24 mouse cellular contexts compared by ENCODE assay signal in genomic region chr2:158119145-158119544, GRCm38 (mm10).
"Had no signal": no experiment of that assay in that cellular context is flagged by ENCODE, and none has a peak within 500 bp of the region (broad histone marks: within the 10 kb centered on the region; RNA-seq: fewer than 3 reads in every experiment).

No protein-coding gene starts in this region.

- H3K9ac ChIP-seq: heart, embryonic 12.5 days; hindbrain, embryonic 14.5 days; intestine, embryonic 15.5 days; kidney, embryonic 15.5 days; limb, embryonic 12.5 days had no signal

- H3K9me3 ChIP-seq: heart, embryonic 10.5 days; heart, embryonic 12.5 days; intestine, embryonic 15.5 days; kidney, embryonic 15.5 days; limb, embryonic 10.5 days; limb, embryonic 12.5 days had no signal

- H3K4me2 ChIP-seq: heart, embryonic 12.5 days; hindbrain, embryonic 14.5 days; intestine, embryonic 15.5 days; kidney, embryonic 15.5 days; limb, embryonic 12.5 days had no signal

- H3K4me3 ChIP-seq: gastrocnemius, adult 2 months; heart, embryonic 10.5 days; heart, embryonic 12.5 days; intestine, embryonic 15.5 days; kidney, embryonic 15.5 days; left cerebral cortex, adult 2 months; limb, embryonic 10.5 days; limb, embryonic 12.5 days had no signal

- ATAC-seq: forebrain, embryonic 16.5 days; hindbrain, embryonic 16.5 days; inflammation-experienced regulatory T-cells, adult 6 months; intestine, embryonic 15.5 days; intestine, postnatal 0 days had no signal

- H3K36me3 ChIP-seq: limb, embryonic 10.5 days; limb, embryonic 12.5 days had no signal

- H3K27ac ChIP-seq: gastrocnemius, adult 2 months; hindbrain, embryonic 14.5 days; intestine, embryonic 15.5 days; kidney, embryonic 15.5 days; kidney, postnatal 0 days; left cerebral cortex, adult 2 months; limb, embryonic 10.5 days; limb, embryonic 12.5 days had no signal

- DNase-seq: gastrocnemius, adult 2 months; gastrocnemius, postnatal 10 days; gastrocnemius, postnatal 25 days; heart, adult 18-20 months; heart, postnatal 10 days; heart, postnatal 4 days; kidney, adult 2 months; kidney, adult 9 months; kidney, postnatal 14 days; kidney, postnatal 36 days; layer of hippocampus, adult 9-11 months had no signal

- H3K27me3 ChIP-seq: heart, embryonic 12.5 days; intestine, embryonic 15.5 days; kidney, embryonic 15.5 days; limb, embryonic 12.5 days had no signal
